Mouse (Mus musculus): Measurements from ENCODE around the gene Ppp1cc. TPM values are rescaled to one million over a fixed set of nuclear protein-coding genes. Genes with fewer than 3 reads are reported as not detected.
"Not testable (repeated sequence)": the region's sequence is repeated elsewhere in the genome, so short reads cannot be mapped to it uniquely, and the experiment has no call there.

Ppp1cc gene
- polyA plus RNA-seq, 1 experiment from 2014 or later = 300 TPM

GRCm38 (mm10) chr5:122175402-122175801 is 17.3 kb downstream of the Ppp1cc start:
- Histone ChIP-seq H3K4me3 (replicated peaks) (no peak overlapping the region), H3K9ac (replicated peaks) (no peak overlapping the region), H3K36me3 (peaks cover 56% of the 10 kb centered on the region), H3K9me3 (no peaks in the 10 kb centered on the region), H3K4me1 (replicated peaks) (no peaks in the 10 kb centered on the region; the same call in 1 of the 2 replicates), H3K27me3 (no peaks in the 10 kb centered on the region), H3K4me2 (no peak overlapping the region), H3K27ac (0 out of 2 replicates have a peak overlapping the region, but pooled peaks have one; percentile 17)
- WGBS = 66% methylated on average over 2 of the region's 2 CpGs
- ATAC-seq (ENCODE audit: insufficient number of reproducible peaks, insufficient read depth, low FRiP score, low TSS enrichment, low read depth) = no peak

GRCm38 (mm10) chr5:122175961-122176360 is 17.9 kb downstream of the Ppp1cc start:
- WGBS = 91% methylated on average over 7 of the region's 7 CpGs
- ATAC-seq (ENCODE audit: insufficient number of reproducible peaks, insufficient read depth, low FRiP score, low TSS enrichment, low read depth) = no peak
- Histone ChIP-seq H3K4me2 (no peak overlapping the region), H3K4me1 (replicated peaks) (no peaks in the 10 kb centered on the region; the same call in 1 of the 2 replicates), H3K9ac (replicated peaks) (no peak overlapping the region), H3K36me3 (peaks cover 51% of the 10 kb centered on the region), H3K4me3 (replicated peaks) (no peak overlapping the region), H3K27me3 (no peaks in the 10 kb centered on the region), H3K27ac (no peak overlapping the region), H3K9me3 (no peaks in the 10 kb centered on the region)

- H3K9me3 ChIP-seq = no peaks in the 10 kb centered on the region
- H3K36me3 ChIP-seq = peaks cover 46% of the 10 kb centered on the region
- no peak overlapping the region for H3K9ac ChIP-seq (replicated peaks)
- H3K4me2 ChIP-seq = no peak overlapping the region
- H3K4me3 ChIP-seq (replicated peaks) = no peak overlapping the region
- no peaks in the 10 kb centered on the region; the same call in 1 of the 2 replicates for H3K4me1 ChIP-seq (replicated peaks)
- no peaks in the 10 kb centered on the region for H3K27me3 ChIP-seq
- WGBS = 25% methylated on average over 1 of the region's 1 CpGs
- peak; percentile 57; the same call in 1 of the 2 replicates for ATAC-seq (ENCODE audit: insufficient number of reproducible peaks, insufficient read depth, low FRiP score, low TSS enrichment, low read depth)
- no peak overlapping the region for H3K27ac ChIP-seq
Observed at GRCm38 (mm10) chr5:122176398-122176797, 18.3 kb downstream of the Ppp1cc start.

GRCm38 (mm10) chr5:122179665-122180064 is 21.6 kb downstream of the Ppp1cc start:
- peaks cover 4% of the 10 kb centered on the region; the same call in 1 of the 2 replicates for H3K9me3 ChIP-seq
- no peak overlapping the region for H3K4me3 ChIP-seq (replicated peaks)
- H3K27ac ChIP-seq = no peak overlapping the region
- H3K4me1 ChIP-seq (replicated peaks) = no peaks in the 10 kb centered on the region; the same call in 1 of the 2 replicates
- H3K9ac ChIP-seq (replicated peaks) = no peak overlapping the region
- 46% methylated on average over 6 of the region's 6 CpGs for WGBS
- H3K27me3 ChIP-seq = no peaks in the 10 kb centered on the region
- no peak for ATAC-seq (ENCODE audit: insufficient number of reproducible peaks, insufficient read depth, low FRiP score, low TSS enrichment, low read depth)
- no peak overlapping the region for H3K4me2 ChIP-seq
- peaks cover 21% of the 10 kb centered on the region for H3K36me3 ChIP-seq

- Histone ChIP-seq H3K36me3 (no peaks in the 10 kb centered on the region), H3K4me3 (replicated peaks) (no peak overlapping the region), H3K4me1 (replicated peaks) (no peaks in the 10 kb centered on the region; the same call in 1 of the 2 replicates), H3K9ac (replicated peaks) (no peak overlapping the region), H3K27ac (no peak overlapping the region), H3K9me3 (peaks cover 7% of the 10 kb centered on the region; the same call in 1 of the 2 replicates), H3K27me3 (no peaks in the 10 kb centered on the region), H3K4me2 (no peak overlapping the region)
- ATAC-seq (ENCODE audit: insufficient number of reproducible peaks, insufficient read depth, low FRiP score, low TSS enrichment, low read depth) = no peak
- 83% methylated on average over 7 of the region's 7 CpGs for WGBS
Observed at GRCm38 (mm10) chr5:122184283-122184806, 26.3 kb downstream of the Ppp1cc start.

- not testable (repeated sequence) for H3K4me3 ChIP-seq (replicated peaks); H3K36me3 ChIP-seq; H3K9ac ChIP-seq (replicated peaks); H3K27ac ChIP-seq; H3K27me3 ChIP-seq; H3K4me2 ChIP-seq; ATAC-seq (ENCODE audit: insufficient number of reproducible peaks, insufficient read depth, low FRiP score, low TSS enrichment, low read depth); H3K9me3 ChIP-seq; H3K4me1 ChIP-seq (replicated peaks)
- WGBS = 95% methylated on average over 6 of the region's 6 CpGs
Observed at GRCm38 (mm10) chr5:122184858-122185257, 26.8 kb downstream of the Ppp1cc start.

- no peak overlapping the region for H3K27ac ChIP-seq
- no peaks in the 10 kb centered on the region for H3K36me3 ChIP-seq
- no peak overlapping the region for H3K4me3 ChIP-seq (replicated peaks)
- H3K9me3 ChIP-seq = peaks cover 7% of the 10 kb centered on the region; the same call in 1 of the 2 replicates
- 56% methylated on average over 3 of the region's 3 CpGs for WGBS
- H3K4me1 ChIP-seq (replicated peaks) = no peaks in the 10 kb centered on the region
- no peak for ATAC-seq (ENCODE audit: insufficient number of reproducible peaks, insufficient read depth, low FRiP score, low TSS enrichment, low read depth)
- no peak overlapping the region for H3K9ac ChIP-seq (replicated peaks)
- no peaks in the 10 kb centered on the region for H3K27me3 ChIP-seq
- H3K4me2 ChIP-seq = no peak overlapping the region
Observed at GRCm38 (mm10) chr5:122189115-122189514, 31.0 kb downstream of the Ppp1cc start.

- no peak for ATAC-seq (ENCODE audit: insufficient number of reproducible peaks, insufficient read depth, low FRiP score, low TSS enrichment, low read depth)
- Histone ChIP-seq H3K9me3 (no peaks in the 10 kb centered on the region), H3K9ac (replicated peaks) (no peak overlapping the region), H3K4me2 (no peak overlapping the region), H3K4me3 (replicated peaks) (no peak overlapping the region), H3K4me1 (replicated peaks) (no peaks in the 10 kb centered on the region), H3K27ac (no peak overlapping the region), H3K27me3 (no peaks in the 10 kb centered on the region), H3K36me3 (no peaks in the 10 kb centered on the region)
- WGBS = 73% methylated on average over 7 of the region's 7 CpGs
Observed at GRCm38 (mm10) chr5:122190465-122190864, 32.4 kb downstream of the Ppp1cc start.

GRCm38 (mm10) chr5:122191269-122192063 is 33.4 kb downstream of the Ppp1cc start:
- Histone ChIP-seq H3K27ac (no peak overlapping the region), H3K27me3 (no peaks in the 10 kb centered on the region), H3K4me1 (replicated peaks) (no peaks in the 10 kb centered on the region), H3K4me2 (no peak overlapping the region), H3K4me3 (replicated peaks) (no peak overlapping the region), H3K9me3 (no peaks in the 10 kb centered on the region), H3K36me3 (no peaks in the 10 kb centered on the region), H3K9ac (replicated peaks) (no peak overlapping the region)
- ATAC-seq (ENCODE audit: insufficient number of reproducible peaks, insufficient read depth, low FRiP score, low TSS enrichment, low read depth) = no peak
- WGBS = 69% methylated on average over 12 of the region's 12 CpGs

GRCm38 (mm10) chr5:122192347-122192746 is 34.3 kb downstream of the Ppp1cc start:
- Histone ChIP-seq H3K4me2 (no peak overlapping the region), H3K9ac (replicated peaks) (no peak overlapping the region), H3K4me1 (replicated peaks) (no peaks in the 10 kb centered on the region), H3K9me3 (no peaks in the 10 kb centered on the region), H3K27ac (no peak overlapping the region), H3K27me3 (no peaks in the 10 kb centered on the region), H3K36me3 (no peaks in the 10 kb centered on the region), H3K4me3 (replicated peaks) (no peak overlapping the region)
- no peak for ATAC-seq (ENCODE audit: insufficient number of reproducible peaks, insufficient read depth, low FRiP score, low TSS enrichment, low read depth)
- WGBS = 44% methylated on average over 4 of the region's 4 CpGs

- H3K27ac ChIP-seq = no peak overlapping the region
- no peak overlapping the region for H3K4me3 ChIP-seq (replicated peaks)
- H3K36me3 ChIP-seq = no peaks in the 10 kb centered on the region
- no peak overlapping the region for H3K9ac ChIP-seq (replicated peaks)
- 85% methylated on average over 4 of the region's 4 CpGs for WGBS
- H3K4me2 ChIP-seq = no peak overlapping the region
- H3K27me3 ChIP-seq = no peaks in the 10 kb centered on the region
- no peaks in the 10 kb centered on the region for H3K4me1 ChIP-seq (replicated peaks)
- ATAC-seq (ENCODE audit: insufficient number of reproducible peaks, insufficient read depth, low FRiP score, low TSS enrichment, low read depth) = no peak
- peaks cover 7% of the 10 kb centered on the region; the same call in 1 of the 2 replicates for H3K9me3 ChIP-seq
Observed at GRCm38 (mm10) chr5:122200872-122201271, 42.8 kb downstream of the Ppp1cc start.
